Mouse (Mus musculus) neural tube, embryonic 15.5 days (tissue): ENCODE results near the gene Vamp5. TPM values are rescaled to one million over a fixed set of nuclear protein-coding genes. Genes with fewer than 3 reads are reported as not detected.

ENCODE experiments used
- ATAC-seq: fragments of 200-750 bp; cut with Nextera tagmentation; 2 replicates; pipeline ENCODE4 v1.8.0; 2017; ENCODE audit warnings: mild to moderate bottlenecking, moderate TSS enrichment, moderate library complexity; ENCODE audit not compliant: low FRiP score
- H3K27ac ChIP-seq: fragments of 300-500 bp; sonication (generic); replicated peaks from 2 replicates; pipeline ENCODE4 v1.5.1; 2015; ENCODE audit warnings: mild to moderate bottlenecking, inconsistent platforms
- H3K27me3 ChIP-seq: fragments of 300-500 bp; sonication (generic); replicated peaks from 2 replicates; pipeline ENCODE4 v1.6.1; 2015; ENCODE audit warnings: inconsistent platforms
- H3K36me3 ChIP-seq: fragments of 300-500 bp; sonication (generic); 2 replicates; pipeline ENCODE4 v1.6.1; 2015; ENCODE audit warnings: inconsistent platforms
- H3K4me1 ChIP-seq: fragments of 300-500 bp; sonication (generic); 2 replicates; pipeline ENCODE4 v1.6.1; 2015; ENCODE audit warnings: inconsistent platforms
- H3K4me2 ChIP-seq: fragments of 300-500 bp; sonication (generic); 2 replicates; pipeline ENCODE4 v1.6.1; 2015; ENCODE audit warnings: inconsistent platforms, mild to moderate bottlenecking, moderate library complexity
- H3K4me3 ChIP-seq: fragments of 300-500 bp; sonication (generic); replicated peaks from 2 replicates; pipeline ENCODE4 v1.5.1; 2015; ENCODE audit warnings: mild to moderate bottlenecking, inconsistent platforms
- H3K9ac ChIP-seq: fragments of 300-500 bp; sonication (generic); replicated peaks from 2 replicates; pipeline ENCODE4 v1.6.1; 2015; ENCODE audit warnings: mild to moderate bottlenecking, inconsistent platforms
- H3K9me3 ChIP-seq: fragments of 300-500 bp; sonication (generic); replicated peaks from 2 replicates; pipeline ENCODE4 v1.6.1; 2016; ENCODE audit warnings: inconsistent platforms
- WGBS: fragments of 180-500 bp; shearing (Covaris S2); methylation state at CpG from one replicate; pipeline ENCODE4 v1.1.7; 2015; ENCODE audit warnings: mixed read lengths; 5-methylcytosine and 5-hydroxymethylcytosine counted together
- polyA plus RNA-seq: library from polyadenylated mRNA; unstranded; fragments of >200 nt; fragmentation: Nextera tagmentation; extraction: Ambion mirVana; gene quantifications from 2 replicates; pipeline ENCODE4 v1.2.1, GENCODE M21; 2015

Gene Vamp5
- polyA plus RNA-seq: 20.4 and 25.7 TPM in 2 replicates

GRCm38 (mm10) chr6:72380131-72380770, at the start of gene Vamp5:
Gene Vamp5 (minus strand): TSS chr6:72380468.
- Histone ChIP-seq H3K27ac (peak within 1 kb of the TSS; percentile 58; the same call in 1 of the 2 replicates), H3K4me1 (peaks cover 6% of the 10 kb centered on the region; the same call in 1 of the 2 replicates), H3K4me2 (peak within 1 kb of the TSS; percentile 61), H3K9me3 (no peaks in the 10 kb centered on the region), H3K4me3 (peak within 1 kb of the TSS; percentile 41), H3K27me3 (peaks cover 28% of the 10 kb centered on the region), H3K36me3 (no peaks in the 10 kb centered on the region), H3K9ac (peak within 1 kb of the TSS; percentile 43)
- WGBS: 2% methylated on average over 47 of the region's 49 CpGs
- no peak for ATAC-seq

DNA sequence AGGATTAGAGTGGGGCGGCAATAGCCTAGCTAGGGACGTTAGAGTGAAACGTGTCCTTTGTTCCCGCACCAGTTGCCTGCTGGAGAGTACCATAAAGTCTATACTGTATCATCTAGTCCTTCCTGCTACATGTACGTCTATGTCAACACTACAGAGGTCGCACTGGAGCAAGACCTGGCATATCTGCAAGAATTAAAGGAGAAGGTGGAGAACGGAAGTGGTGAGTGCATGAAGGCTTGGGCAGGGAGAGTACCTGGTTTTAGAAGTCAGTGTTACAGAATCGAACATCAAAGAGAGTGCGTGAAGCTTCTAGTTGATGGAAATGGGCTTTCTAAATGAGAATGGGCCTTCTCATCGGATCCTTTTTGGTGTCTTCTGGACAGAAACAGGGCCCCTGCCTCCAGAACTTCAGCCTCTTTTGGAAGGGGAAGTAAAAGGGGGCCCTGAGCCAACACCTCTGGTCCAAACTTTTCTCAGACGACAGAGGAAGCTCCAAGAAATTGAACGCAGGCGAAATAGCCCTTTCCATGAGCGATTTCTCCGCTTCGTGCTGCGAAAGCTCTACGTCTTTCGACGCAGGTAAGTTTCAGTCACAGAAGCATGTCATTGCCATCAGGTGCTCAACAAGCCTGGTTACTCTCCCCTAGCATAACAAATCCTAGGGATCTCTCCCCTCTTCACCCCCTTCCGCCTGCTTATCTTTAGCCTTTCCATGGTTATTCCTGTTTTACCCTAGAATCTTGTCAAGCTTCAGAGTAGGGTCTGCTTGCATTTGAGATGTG, 49.0 kb upstream of the Vamp5 start:
- no peak overlapping the region for H3K4me2 ChIP-seq
- no peaks in the 10 kb centered on the region for H3K9me3 ChIP-seq
- no peaks in the 10 kb centered on the region for H3K27me3 ChIP-seq
- H3K9ac ChIP-seq: no peak overlapping the region
- H3K4me3 ChIP-seq: no peak overlapping the region
- H3K27ac ChIP-seq: no peak overlapping the region
- ATAC-seq: no peak
- H3K36me3 ChIP-seq: peaks cover 66% of the 10 kb centered on the region
- peaks cover 12% of the 10 kb centered on the region for H3K4me1 ChIP-seq
- 87% methylated on average over 21 of the region's 21 CpGs for WGBS

- ATAC-seq: peak; percentile 84
- 28% methylated on average over 8 of the region's 8 CpGs for WGBS
- H3K36me3 ChIP-seq: peaks cover 71% of the 10 kb centered on the region
- H3K4me1 ChIP-seq: peaks cover 12% of the 10 kb centered on the region
- no peak overlapping the region for H3K4me3 ChIP-seq
- no peak overlapping the region for H3K4me2 ChIP-seq
- H3K27ac ChIP-seq: no peak overlapping the region
- H3K9ac ChIP-seq: peak overlapping the region; percentile 1; the same call in 1 of the 2 replicates
- H3K9me3 ChIP-seq: no peaks in the 10 kb centered on the region
- no peaks in the 10 kb centered on the region for H3K27me3 ChIP-seq
These were observed 47.8 kb upstream of the Vamp5 start for GRCm38 (mm10) chr6:72428036-72428435.

- 95% methylated on average over 11 of the region's 11 CpGs for WGBS
- Histone ChIP-seq H3K9ac (no peak overlapping the region), H3K4me2 (no peak overlapping the region), H3K27ac (no peak overlapping the region), H3K27me3 (no peaks in the 10 kb centered on the region), H3K4me1 (peaks cover 5% of the 10 kb centered on the region; the same call in 1 of the 2 replicates), H3K36me3 (peaks cover 68% of the 10 kb centered on the region), H3K4me3 (no peak overlapping the region), H3K9me3 (no peaks in the 10 kb centered on the region)
- no peak for ATAC-seq
These were observed 45.4 kb upstream of the Vamp5 start for GRCm38 (mm10) chr6:72425646-72426045.

DNA sequence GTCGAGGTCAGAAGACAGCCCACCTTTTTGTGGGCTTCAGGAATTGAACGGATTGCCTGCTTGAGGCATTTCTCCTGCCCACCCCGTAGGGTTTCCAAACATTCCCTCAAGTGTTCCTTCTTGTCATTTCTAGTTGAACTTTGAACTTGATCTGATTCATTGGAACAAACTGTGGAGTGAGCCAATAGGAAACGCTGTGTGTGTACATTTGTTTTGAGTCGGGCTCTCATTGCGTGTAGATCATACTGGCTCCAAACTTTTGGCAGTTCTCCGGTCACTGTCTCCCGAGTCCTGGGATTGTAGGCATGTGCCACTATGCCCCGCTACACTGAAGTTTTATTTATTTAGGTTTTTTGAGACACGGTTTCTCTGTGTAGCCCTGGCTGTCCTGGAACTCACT, 40.6 kb upstream of the Vamp5 start:
- Histone ChIP-seq H3K4me3 (no peak overlapping the region), H3K27me3 (no peaks in the 10 kb centered on the region), H3K4me2 (no peak overlapping the region), H3K4me1 (peaks cover 5% of the 10 kb centered on the region), H3K9ac (no peak overlapping the region), H3K36me3 (peaks cover 73% of the 10 kb centered on the region), H3K27ac (no peak overlapping the region), H3K9me3 (no peaks in the 10 kb centered on the region)
- no peak for ATAC-seq
- 94% methylated on average over 10 of the region's 10 CpGs for WGBS

DNA sequence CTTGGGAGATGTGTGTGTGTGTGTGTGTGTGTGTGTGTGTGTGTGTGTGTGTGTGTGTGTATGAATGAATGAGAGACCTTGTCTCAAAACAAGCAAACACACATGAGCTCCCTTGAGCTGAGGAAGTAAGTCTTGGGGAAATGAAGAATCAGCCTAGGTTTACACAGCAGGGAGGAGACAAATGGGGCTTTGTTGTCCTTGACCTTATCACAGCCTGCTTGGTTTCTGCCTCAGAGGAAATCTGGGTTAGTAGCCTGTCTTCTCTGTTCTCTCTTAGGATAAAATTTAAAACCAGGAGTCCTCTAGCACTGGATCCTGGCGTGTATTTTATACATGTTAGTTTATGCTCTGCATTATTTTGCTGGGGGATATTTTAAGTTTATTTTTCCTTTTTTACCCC, 39.5 kb upstream of the Vamp5 start:
- ATAC-seq: no peak
- Histone ChIP-seq H3K36me3 (peaks cover 62% of the 10 kb centered on the region), H3K9me3 (no peaks in the 10 kb centered on the region), H3K4me1 (peaks cover 15% of the 10 kb centered on the region), H3K27ac (no peak overlapping the region), H3K4me3 (no peak overlapping the region), H3K4me2 (no peak overlapping the region), H3K27me3 (no peaks in the 10 kb centered on the region), H3K9ac (no peak overlapping the region)
- WGBS: 93% methylated on average over 1 of the region's 1 CpGs

DNA sequence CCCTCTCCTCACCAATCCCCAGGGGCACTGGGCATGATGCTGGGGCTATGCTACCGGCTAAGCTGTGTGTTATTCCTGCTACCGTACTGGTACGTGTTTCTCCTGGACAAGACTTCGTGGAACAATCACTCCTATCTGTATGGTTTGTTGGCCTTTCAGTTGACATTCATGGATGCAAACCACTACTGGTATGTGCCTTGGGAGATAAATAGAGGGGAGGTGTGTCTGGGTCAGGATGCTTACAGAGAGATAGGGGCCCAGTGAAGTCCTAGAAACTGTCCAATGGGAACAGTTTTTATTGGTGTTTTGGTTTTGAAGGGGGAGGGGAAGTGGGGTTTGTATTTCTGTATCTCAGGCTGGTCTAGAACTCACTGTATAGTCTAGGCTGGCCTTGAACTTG, 38.0 kb upstream of the Vamp5 start:
- ATAC-seq: no peak
- H3K4me3 ChIP-seq: no peak overlapping the region

DNA sequence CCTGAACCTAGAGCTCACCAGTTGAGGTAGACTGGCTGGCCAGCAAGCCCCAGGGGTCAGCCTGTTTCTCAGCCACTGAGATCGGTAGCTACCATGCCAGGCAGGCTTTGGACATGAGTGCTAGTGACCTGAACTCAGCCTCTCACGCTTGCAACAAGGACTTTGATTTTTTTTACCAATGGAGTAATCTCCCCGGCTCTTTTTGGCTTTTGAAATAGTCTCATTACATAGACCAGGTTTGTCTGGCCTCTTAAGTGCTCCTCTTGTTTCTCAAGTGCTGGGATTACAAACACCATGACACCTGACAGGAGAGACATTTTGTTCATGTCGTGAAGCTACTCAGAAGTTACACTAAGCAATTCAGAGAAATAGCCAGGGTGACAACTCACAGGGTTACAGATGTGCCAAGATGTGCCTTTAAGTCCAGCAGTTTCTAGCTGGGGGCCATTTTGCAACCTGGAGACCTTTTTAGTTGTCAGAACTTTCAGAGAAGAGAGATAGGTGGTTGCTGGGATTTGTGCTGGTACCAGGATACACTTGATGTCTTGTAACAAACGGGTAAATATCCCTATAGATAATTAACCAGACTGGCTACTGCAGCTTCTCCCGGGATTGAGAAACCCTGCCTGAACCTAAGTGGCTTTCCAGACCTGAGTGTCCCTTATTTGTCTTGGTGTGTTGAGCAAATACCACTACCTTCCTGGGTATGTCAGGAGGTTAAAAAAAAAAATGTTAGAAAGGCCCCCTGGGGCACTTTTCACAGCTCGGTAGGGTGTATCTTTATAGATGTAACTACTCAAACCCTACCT, 35.9 kb upstream of the Vamp5 start:
- Histone ChIP-seq H3K9me3 (no peaks in the 10 kb centered on the region), H3K36me3 (peaks cover 31% of the 10 kb centered on the region), H3K4me3 (no peak overlapping the region), H3K9ac (no peak overlapping the region), H3K27ac (no peak overlapping the region), H3K4me1 (peaks cover 25% of the 10 kb centered on the region), H3K27me3 (no peaks in the 10 kb centered on the region), H3K4me2 (no peak overlapping the region)
- no peak for ATAC-seq
- WGBS: 85% methylated on average over 7 of the region's 7 CpGs

More for the DNA sequence above, 38.0 kb upstream of the Vamp5 start:
- no peak overlapping the region for H3K9ac ChIP-seq
- no peaks in the 10 kb centered on the region for H3K9me3 ChIP-seq
- no peaks in the 10 kb centered on the region for H3K27me3 ChIP-seq
- WGBS: 95% methylated on average over 4 of the region's 4 CpGs
- H3K4me2 ChIP-seq: no peak overlapping the region
- H3K27ac ChIP-seq: no peak overlapping the region
- H3K36me3 ChIP-seq: peaks cover 46% of the 10 kb centered on the region
- H3K4me1 ChIP-seq: peaks cover 25% of the 10 kb centered on the region

DNA sequence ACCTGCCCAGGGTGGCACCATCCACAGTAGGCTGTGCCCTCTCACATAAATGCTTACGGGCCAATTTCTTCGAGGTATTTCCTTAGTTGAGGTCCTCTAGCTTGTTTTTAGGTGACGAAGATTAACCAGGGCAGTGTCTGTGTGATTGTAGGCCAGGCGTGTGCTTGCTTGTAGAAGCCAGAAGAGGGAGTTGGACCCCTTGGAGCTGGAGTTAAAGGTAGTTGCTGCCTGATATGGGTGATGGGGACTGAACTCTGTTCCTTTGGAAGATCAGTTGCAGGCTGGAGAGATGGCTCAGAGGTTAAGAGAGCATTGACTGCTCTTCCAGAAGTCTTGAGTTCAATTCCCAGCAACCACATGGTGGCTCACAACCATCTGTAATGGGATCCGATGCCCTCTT, 34.9 kb upstream of the Vamp5 start:
- H3K27me3 ChIP-seq: no peaks in the 10 kb centered on the region
- peaks cover 25% of the 10 kb centered on the region for H3K4me1 ChIP-seq
- H3K9ac ChIP-seq: no peak overlapping the region
- H3K36me3 ChIP-seq: peaks cover 25% of the 10 kb centered on the region
- H3K9me3 ChIP-seq: no peaks in the 10 kb centered on the region
- 83% methylated on average over 5 of the region's 5 CpGs for WGBS
- peak overlapping the region; percentile 81 for H3K4me2 ChIP-seq
- H3K27ac ChIP-seq: no peak overlapping the region
- no peak for ATAC-seq
- H3K4me3 ChIP-seq: peak overlapping the region; percentile 81

DNA sequence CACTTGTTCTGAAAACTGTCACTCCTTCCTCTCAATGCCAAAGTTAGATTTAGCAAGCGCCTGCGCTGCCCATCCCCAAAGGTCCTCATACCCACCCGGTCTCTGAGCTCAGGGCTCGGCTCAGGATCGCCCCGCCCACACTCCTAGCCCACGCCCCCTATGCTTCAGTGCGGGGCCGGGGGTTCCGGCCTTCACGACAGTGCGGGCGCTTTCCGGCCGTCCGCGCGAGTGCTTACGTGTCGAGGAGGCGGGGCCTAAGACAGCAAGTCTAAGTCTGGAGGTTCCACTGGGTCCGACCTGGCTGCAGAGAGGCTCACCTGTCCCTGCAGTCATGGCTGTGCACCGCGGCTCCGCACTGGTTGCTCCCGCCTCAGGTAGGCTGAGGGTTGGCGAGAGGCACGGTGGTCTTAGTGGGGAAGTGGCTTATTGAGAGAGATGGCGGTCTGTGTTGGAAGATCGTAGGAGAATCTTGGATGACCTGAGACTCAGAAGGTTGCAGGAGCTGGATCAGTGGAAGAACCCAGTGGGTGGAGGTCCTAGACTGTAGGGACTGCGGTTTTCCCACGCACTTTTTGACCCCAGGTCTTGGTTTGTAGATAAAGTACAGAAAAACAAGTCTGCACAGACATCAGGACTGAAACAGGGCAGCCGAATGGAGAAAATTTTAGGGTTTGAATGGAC, 33.9 kb upstream of the Vamp5 start, which contains the start of gene Ggcx:
Ggcx (plus strand) TSS at position 233 of the 681 bp plus-strand sequence.
- peaks cover 25% of the 10 kb centered on the region for H3K4me1 ChIP-seq
- H3K4me2 ChIP-seq: peak within 1 kb of the TSS; percentile 81
- peak within 1 kb of the TSS; percentile 81 for H3K4me3 ChIP-seq
- peak within 1 kb of the TSS; percentile 95 for H3K9ac ChIP-seq
- 2% methylated on average over 33 of the region's 33 CpGs for WGBS
- H3K27ac ChIP-seq: peak within 1 kb of the TSS; percentile 76
- ATAC-seq: peak; percentile 96
- no peaks in the 10 kb centered on the region for H3K27me3 ChIP-seq
- no peaks in the 10 kb centered on the region for H3K9me3 ChIP-seq
- peaks cover 15% of the 10 kb centered on the region for H3K36me3 ChIP-seq

DNA sequence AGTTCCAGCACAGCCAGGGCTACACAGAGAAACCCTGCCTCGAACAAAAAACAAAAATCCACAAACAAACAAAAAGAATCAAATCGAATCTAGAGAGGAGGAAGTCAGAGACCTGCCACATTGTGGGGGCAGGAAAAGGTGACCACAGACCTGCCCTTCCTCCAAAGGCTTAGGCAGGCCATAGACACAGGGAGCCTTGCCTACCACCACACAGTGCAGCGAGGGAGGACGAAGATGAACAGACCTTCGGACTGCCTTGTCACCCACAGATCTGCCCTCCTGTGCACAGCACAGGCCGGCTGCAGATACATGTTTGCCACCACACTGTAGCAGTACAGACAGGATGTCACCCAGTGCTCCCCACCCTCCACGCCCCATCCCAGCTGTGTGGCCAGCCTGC, 30.2 kb upstream of the Vamp5 start:
- Histone ChIP-seq H3K9ac (no peak overlapping the region), H3K36me3 (no peaks in the 10 kb centered on the region), H3K27ac (no peak overlapping the region), H3K4me2 (no peak overlapping the region), H3K4me1 (peaks cover 17% of the 10 kb centered on the region), H3K9me3 (no peaks in the 10 kb centered on the region), H3K27me3 (no peaks in the 10 kb centered on the region), H3K4me3 (no peak overlapping the region)
- 84% methylated on average over 7 of the region's 7 CpGs for WGBS
- ATAC-seq: no peak
